Mouse (Mus musculus): ENCODE measurements around the gene Slc30a7. TPM values are rescaled to one million over a fixed set of nuclear protein-coding genes. Genes with fewer than 3 reads are reported as not detected.
A peak's percentile ranks its signal among the peaks of the same experiment; 100 is the strongest.

Slc30a7 gene
- total and polyA plus RNA-seq, 2 experiments from 2014 or later, result 12.6 to 21.8 TPM

DNA sequence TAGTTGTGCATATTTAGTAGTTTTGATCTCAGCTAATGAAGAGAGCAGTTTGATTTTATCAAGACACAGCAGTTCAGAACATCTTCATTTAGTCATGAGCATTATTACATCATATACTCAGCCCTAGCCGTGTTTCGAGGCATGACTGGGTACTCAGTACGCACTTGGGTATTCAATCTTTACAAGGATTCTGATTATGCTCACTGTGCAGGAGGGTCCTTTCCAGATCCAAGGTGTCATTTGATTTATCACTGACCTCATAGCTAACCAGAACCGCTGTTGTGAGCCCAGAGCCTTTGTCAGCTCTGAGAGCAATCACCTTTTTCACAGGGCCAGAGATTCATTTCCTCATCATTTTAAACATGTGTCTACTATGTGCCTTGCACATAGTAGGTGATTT lies 101.6 kb downstream of the Slc30a7 start:
- no peak overlapping the region for H3K27ac ChIP-seq
- 93% methylated on average over 4 of the region's 4 CpGs for WGBS

DNA sequence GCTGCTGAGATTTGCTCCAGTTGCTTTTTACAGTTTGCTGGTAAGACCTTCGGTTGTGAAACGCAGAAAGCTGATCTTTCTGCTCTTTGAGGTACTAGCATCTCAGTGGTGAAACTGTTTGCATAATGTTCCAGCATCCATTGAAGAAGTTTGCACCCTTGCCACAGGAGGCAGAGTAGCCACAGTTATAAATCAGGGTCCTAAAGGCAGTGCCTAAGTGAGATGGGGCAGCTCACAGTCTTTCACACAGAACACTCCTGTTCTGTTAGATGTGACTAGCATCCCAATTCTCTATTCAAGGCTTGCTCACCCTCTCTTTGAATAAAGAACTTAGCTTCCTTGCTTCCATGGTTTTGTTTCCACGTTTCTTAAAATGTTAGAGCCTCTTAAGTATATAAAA lies 102.1 kb downstream of the Slc30a7 start:
- peak; percentile 44 for TF ChIP-seq CTCF (IDR thresholded peaks at IDR 0.05; ENCODE audit: low read depth)
- DNase-seq (ENCODE audit: low spot score) (peak; percentile 65), ATAC-seq (peak; percentile 91)
- H3K36me3 ChIP-seq (ENCODE audit: insufficient read depth, low read length), result peaks cover 4% of the 10 kb centered on the region; the same call in 1 of the 2 replicates
- H3K27ac ChIP-seq, result peak overlapping the region; percentile 45; the same call in 1 of the 2 replicates
- no peak overlapping the region for H3K4me3 ChIP-seq (ENCODE audit: low read length)
- no peak overlapping the region for H3K4me2 ChIP-seq (ENCODE audit: low read depth, low read length)
- no peak overlapping the region for H3K9ac ChIP-seq (replicated peaks; ENCODE audit: low read length)
- H3K4me1 ChIP-seq (ENCODE audit: insufficient read depth, low read length), result no peaks in the 10 kb centered on the region
- 82% methylated on average over 3 of the region's 3 CpGs for WGBS
- H3K9me3 ChIP-seq (ENCODE audit: low read length), result no peaks in the 10 kb centered on the region
- no peaks in the 10 kb centered on the region for H3K27me3 ChIP-seq (ENCODE audit: insufficient read depth, low read length)

More for the DNA sequence above, 101.6 kb downstream of the Slc30a7 start:
- Histone ChIP-seq H3K4me2 (ENCODE audit: low read depth, low read length) (no peak overlapping the region), H3K27me3 (ENCODE audit: insufficient read depth, low read length) (no peaks in the 10 kb centered on the region), H3K4me1 (ENCODE audit: insufficient read depth, low read length) (no peaks in the 10 kb centered on the region), H3K36me3 (ENCODE audit: insufficient read depth, low read length) (peaks cover 4% of the 10 kb centered on the region; the same call in 1 of the 2 replicates), H3K9me3 (ENCODE audit: low read length) (no peaks in the 10 kb centered on the region), H3K4me3 (ENCODE audit: low read length) (no peak overlapping the region), H3K9ac (replicated peaks; ENCODE audit: low read length) (no peak overlapping the region)
- no peak for TF ChIP-seq CTCF (IDR thresholded peaks at IDR 0.05; ENCODE audit: low read depth)
- no peak for DNase-seq (ENCODE audit: low spot score)
- no peak; the same call in 1 of the 2 replicates for ATAC-seq

- no peak for TF ChIP-seq CTCF (IDR thresholded peaks at IDR 0.05; ENCODE audit: low read depth)
- ATAC-seq, result no peak
Measured at GRCm38 (mm10) chr3:115902301-115902956, 104.8 kb downstream of the Slc30a7 start.

DNA sequence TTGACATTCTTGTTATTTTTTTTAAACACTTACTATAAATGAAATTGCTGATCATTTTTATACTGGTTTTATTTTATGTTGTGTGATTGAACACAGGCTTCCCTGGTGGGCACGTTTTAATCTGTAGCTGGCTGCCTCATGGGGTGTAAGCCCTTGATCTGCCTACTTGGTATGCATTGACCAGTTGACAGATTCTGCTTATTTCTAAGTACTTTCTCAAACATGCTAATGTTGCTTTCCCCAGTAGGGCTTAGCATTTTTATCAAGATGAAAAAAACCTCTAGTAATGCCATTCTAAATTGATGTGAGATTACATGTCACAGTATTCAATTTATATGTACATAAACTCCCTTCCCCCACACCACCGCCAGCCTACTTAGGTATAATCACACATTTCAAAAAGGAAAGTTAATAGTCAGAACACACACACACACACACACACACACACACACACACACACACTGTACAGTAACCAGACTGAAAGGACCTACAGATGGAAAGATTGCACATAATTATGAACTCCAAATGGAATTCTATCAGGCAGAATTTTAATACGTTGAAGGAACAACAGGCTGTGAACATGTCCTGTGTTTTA lies 108.8 kb downstream of the Slc30a7 start:
- no peak for ATAC-seq
- Histone ChIP-seq H3K27ac (no peak overlapping the region), H3K36me3 (ENCODE audit: insufficient read depth, low read length) (peaks cover 10% of the 10 kb centered on the region; the same call in 1 of the 2 replicates), H3K4me1 (ENCODE audit: insufficient read depth, low read length) (no peaks in the 10 kb centered on the region), H3K27me3 (ENCODE audit: insufficient read depth, low read length) (no peaks in the 10 kb centered on the region), H3K4me3 (ENCODE audit: low read length) (no peak overlapping the region), H3K9ac (replicated peaks; ENCODE audit: low read length) (no peak overlapping the region), H3K9me3 (ENCODE audit: low read length) (no peaks in the 10 kb centered on the region), H3K4me2 (ENCODE audit: low read depth, low read length) (no peak overlapping the region)
- no peak for DNase-seq (ENCODE audit: low spot score)
- TF ChIP-seq CTCF (IDR thresholded peaks at IDR 0.05; ENCODE audit: low read depth), result no peak
- WGBS, result 61% methylated on average over 3 of the region's 3 CpGs

More at GRCm38 (mm10) chr3:115902301-115902956, 104.8 kb downstream of the Slc30a7 start:
- Histone ChIP-seq H3K36me3 (ENCODE audit: insufficient read depth, low read length) (peaks cover 4% of the 10 kb centered on the region; the same call in 1 of the 2 replicates), H3K9me3 (ENCODE audit: low read length) (no peaks in the 10 kb centered on the region), H3K4me2 (ENCODE audit: low read depth, low read length) (no peak overlapping the region), H3K4me1 (ENCODE audit: insufficient read depth, low read length) (no peaks in the 10 kb centered on the region), H3K27me3 (ENCODE audit: insufficient read depth, low read length) (no peaks in the 10 kb centered on the region), H3K4me3 (ENCODE audit: low read length) (no peak overlapping the region), H3K9ac (replicated peaks; ENCODE audit: low read length) (no peak overlapping the region), H3K27ac (no peak overlapping the region)
- WGBS, result 93% methylated on average over 9 of the region's 9 CpGs
- DNase-seq (ENCODE audit: low spot score), result no peak

GRCm38 (mm10) chr3:115893166-115893565 lies 114.0 kb downstream of the Slc30a7 start:
- no peak overlapping the region for H3K4me2 ChIP-seq (ENCODE audit: low read depth, low read length)
- TF ChIP-seq CTCF (IDR thresholded peaks at IDR 0.05; ENCODE audit: low read depth), result no peak
- H3K27ac ChIP-seq, result no peak overlapping the region
- H3K36me3 ChIP-seq (ENCODE audit: insufficient read depth, low read length), result peaks cover 6% of the 10 kb centered on the region; the same call in 1 of the 2 replicates
- ATAC-seq (no peak), DNase-seq (ENCODE audit: low spot score) (no peak)
- no peak overlapping the region for H3K9ac ChIP-seq (replicated peaks; ENCODE audit: low read length)
- H3K27me3 ChIP-seq (ENCODE audit: insufficient read depth, low read length), result no peaks in the 10 kb centered on the region
- no peaks in the 10 kb centered on the region for H3K9me3 ChIP-seq (ENCODE audit: low read length)
- H3K4me3 ChIP-seq (ENCODE audit: low read length), result no peak overlapping the region
- H3K4me1 ChIP-seq (ENCODE audit: insufficient read depth, low read length), result peaks cover 3% of the 10 kb centered on the region; the same call in 1 of the 2 replicates
- 75% methylated on average over 2 of the region's 2 CpGs for WGBS

GRCm38 (mm10) chr3:115892341-115892740 lies 114.9 kb downstream of the Slc30a7 start:
- DNase-seq (ENCODE audit: low spot score), result no peak
- no peaks in the 10 kb centered on the region for H3K27me3 ChIP-seq (ENCODE audit: insufficient read depth, low read length)
- H3K4me3 ChIP-seq (ENCODE audit: low read length), result no peak overlapping the region
- peaks cover 3% of the 10 kb centered on the region; the same call in 1 of the 2 replicates for H3K4me1 ChIP-seq (ENCODE audit: insufficient read depth, low read length)
- no peak overlapping the region for H3K27ac ChIP-seq
- no peak overlapping the region for H3K9ac ChIP-seq (replicated peaks; ENCODE audit: low read length)
- H3K9me3 ChIP-seq (ENCODE audit: low read length), result no peaks in the 10 kb centered on the region
- no peak overlapping the region for H3K4me2 ChIP-seq (ENCODE audit: low read depth, low read length)
- peaks cover 6% of the 10 kb centered on the region; the same call in 1 of the 2 replicates for H3K36me3 ChIP-seq (ENCODE audit: insufficient read depth, low read length)
- ATAC-seq, result no peak
- WGBS, result 57% methylated on average over 4 of the region's 4 CpGs
- no peak for TF ChIP-seq CTCF (IDR thresholded peaks at IDR 0.05; ENCODE audit: low read depth)

Small RNA genes within 50 kb of the gene (microRNA-seq; reads per million reads assigned to microRNA genes)
- gene Mir669n, result 0 reads per million in 2 experiments

Other genes with a start within 250 kb of the Slc30a7 start
- 9.0 and 11.0 TPM in 2 replicates for gene Dph5, start 119.6 kb downstream of the Slc30a7 start, total RNA-seq (2014; rRNA removed)
- 20.1 and 22.6 TPM in 2 replicates for gene Dph5, start 119.6 kb downstream of the Slc30a7 start, polyA plus RNA-seq (2015; fragmentation: Nextera tagmentation; extraction: Ambion mirVana)
- 41.2 and 44.0 TPM in 2 replicates for gene Extl2, start 56 bp upstream of the Slc30a7 start, total RNA-seq (2014; rRNA removed)
- gene Extl2, start 56 bp upstream of the Slc30a7 start, polyA plus RNA-seq (2015; fragmentation: Nextera tagmentation; extraction: Ambion mirVana), result 44.8 and 47.0 TPM in 2 replicates
- gene Vcam1, start 122.3 kb upstream of the Slc30a7 start, total RNA-seq (2014; rRNA removed), result 35.4 and 45.3 TPM in 2 replicates
- gene Vcam1, start 122.3 kb upstream of the Slc30a7 start, polyA plus RNA-seq (2015; fragmentation: Nextera tagmentation; extraction: Ambion mirVana), result 40.7 and 43.5 TPM in 2 replicates
- gene Gpr88, start 246.1 kb upstream of the Slc30a7 start, total RNA-seq (2014; rRNA removed), result 11.4 and 22.9 TPM in 2 replicates
- gene Gpr88, start 246.1 kb upstream of the Slc30a7 start, polyA plus RNA-seq (2015; fragmentation: Nextera tagmentation; extraction: Ambion mirVana), result 4.6 and 5.9 TPM in 2 replicates